ENCODE assay signal across 22 mouse cellular contexts in the genomic region with DNA sequence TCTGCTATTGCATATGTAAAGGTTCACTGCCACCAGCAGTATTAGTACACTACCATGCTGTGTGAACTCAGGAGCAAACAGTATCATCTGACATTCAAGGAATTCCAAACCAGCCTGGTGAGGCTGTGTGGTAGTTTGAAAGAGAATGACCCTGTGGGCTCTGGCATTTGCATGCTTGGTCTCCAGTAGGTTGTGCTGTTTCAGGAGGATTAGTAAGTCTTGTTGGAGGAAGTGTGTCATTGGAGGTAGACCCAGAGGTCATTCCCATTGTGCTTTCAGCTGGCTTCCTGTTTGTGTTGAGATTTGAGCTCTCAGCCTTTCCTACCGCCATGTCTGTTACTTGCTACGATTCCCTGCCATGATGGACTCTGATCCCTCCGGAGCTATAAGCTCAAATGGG.
A peak's percentile ranks its signal among the peaks of the same experiment; 100 is the strongest.
DNase-seq lines count a peak whose midpoint lies in the region; ATAC-seq and TF ChIP-seq lines count a peak whose summit lies in the region.
"Had no signal": no experiment of that assay in that cellular context is flagged by ENCODE, and none has a peak within 500 bp of the region (broad histone marks: within the 10 kb centered on the region; RNA-seq: fewer than 3 reads in every experiment).

No protein-coding gene starts in this region.

- TF ChIP-seq CTCF in intestine, postnatal 0 days (IDR thresholded peaks at IDR 0.05; ENCODE audit: low read depth), result peak; percentile 14; the same call in 1 of the 2 replicates
- peak; percentile 42 for TF ChIP-seq CTCF in lung, postnatal 0 days (IDR thresholded peaks at IDR 0.05)
- 0 out of 2 replicates have a peak, but pooled peaks have one; percentile 7 for TF ChIP-seq CTCF in stomach, postnatal 0 days (IDR thresholded peaks at IDR 0.05; ENCODE audit: low read depth)

- H3K27me3 ChIP-seq in intestine, postnatal 0 days (replicated peaks; ENCODE audit: control insufficient read depth, insufficient read depth, low read length), result no peaks in the 10 kb centered on the region
- H3K27me3 ChIP-seq in intestine, embryonic 15.5 days (replicated peaks), result no peaks in the 10 kb centered on the region
- H3K27me3 ChIP-seq in lung, postnatal 0 days (replicated peaks; ENCODE audit: insufficient read depth, low read length), result no peaks in the 10 kb centered on the region
- no peaks in the 10 kb centered on the region for H3K27me3 ChIP-seq in stomach, postnatal 0 days (ENCODE audit: control insufficient read depth, insufficient read depth, low read length)
- H3K27me3 ChIP-seq: embryonic facial prominence, embryonic 12.5 days; heart, embryonic 12.5 days; hindbrain, embryonic 15.5 days; Patski had no signal

- no peaks in the 10 kb centered on the region for H3K36me3 ChIP-seq in intestine, postnatal 0 days (ENCODE audit: control insufficient read depth, insufficient read depth)
- H3K36me3 ChIP-seq in intestine, embryonic 15.5 days, result no peaks in the 10 kb centered on the region
- H3K36me3 ChIP-seq in lung, postnatal 0 days (ENCODE audit: insufficient read depth, low read length), result no peaks in the 10 kb centered on the region
- no peaks in the 10 kb centered on the region for H3K36me3 ChIP-seq in stomach, postnatal 0 days (ENCODE audit: control insufficient read depth, insufficient read depth, low read length)
- H3K36me3 ChIP-seq: embryonic facial prominence, embryonic 12.5 days; forebrain, embryonic 15.5 days; heart, embryonic 12.5 days; hindbrain, embryonic 15.5 days had no signal

- DNase-seq in embryo, embryonic 10 days (ENCODE audit: low spot score), result peak; percentile 22
- no peak for DNase-seq in embryo, embryonic 10.5 days (ENCODE audit: low spot score)
- peak; percentile 11 for DNase-seq in lung, postnatal 0 days (ENCODE audit: low spot score)
- DNase-seq in lung, postnatal 10 days, result no peak
- no peak for DNase-seq in stomach, postnatal 0 days (ENCODE audit: low spot score)
- DNase-seq in spleen, postnatal 10 days (ENCODE audit: low spot score in 2 of 2), result no peak
- DNase-seq: adrenal gland, postnatal 10 days; B cell, adult 2 months; cerebellum, adult 11 months; cerebellum, adult 8-10 months; cerebellum, postnatal 14 days; gastrocnemius, postnatal 36 days; heart, adult 18-20 months; heart, postnatal 36 days had no signal

- 73% methylated on average over 3 of the region's 3 CpGs for WGBS in intestine, postnatal 0 days
- WGBS in intestine, embryonic 15.5 days, result 82% methylated on average over 3 of the region's 3 CpGs
- 81% methylated on average over 3 of the region's 3 CpGs for WGBS in lung, postnatal 0 days
- WGBS in stomach, postnatal 0 days, result 82% methylated on average over 3 of the region's 3 CpGs

- no peak overlapping the region for H3K4me2 ChIP-seq in intestine, postnatal 0 days (replicated peaks; ENCODE audit: low read depth)
- H3K4me2 ChIP-seq in intestine, embryonic 15.5 days (replicated peaks), result no peak overlapping the region
- no peak overlapping the region for H3K4me2 ChIP-seq in lung, postnatal 0 days (replicated peaks; ENCODE audit: low read depth, low read length)
- H3K4me2 ChIP-seq in stomach, postnatal 0 days (replicated peaks; ENCODE audit: low read depth), result no peak overlapping the region
- H3K4me2 ChIP-seq: embryonic facial prominence, embryonic 12.5 days; forebrain, embryonic 15.5 days; heart, embryonic 12.5 days; hindbrain, embryonic 15.5 days had no signal

- TF ChIP-seq EP300 in lung, postnatal 0 days (IDR thresholded peaks at IDR 0.05), result no peak
- TF ChIP-seq EP300 in stomach, postnatal 0 days (optimal IDR thresholded peaks at IDR 0.05), result no peak

- no peak overlapping the region for H3K27ac ChIP-seq in intestine, postnatal 0 days (ENCODE audit: low read depth, low read length)
- H3K27ac ChIP-seq in intestine, embryonic 15.5 days, result no peak overlapping the region
- H3K27ac ChIP-seq in lung, postnatal 0 days (ENCODE audit: low read length), result no peak overlapping the region
- H3K27ac ChIP-seq in stomach, postnatal 0 days (replicated peaks), result no peak overlapping the region
- H3K27ac ChIP-seq: embryonic facial prominence, embryonic 12.5 days; forebrain, embryonic 15.5 days; hindbrain, embryonic 15.5 days had no signal

- no peak overlapping the region for H3K4me3 ChIP-seq in intestine, postnatal 0 days (ENCODE audit: low read depth, low read length)
- H3K4me3 ChIP-seq in intestine, embryonic 15.5 days (replicated peaks), result no peak overlapping the region
- H3K4me3 ChIP-seq in lung, postnatal 0 days (ENCODE audit: low read depth, low read length), result no peak overlapping the region
- no peak overlapping the region for H3K4me3 ChIP-seq in stomach, postnatal 0 days (ENCODE audit: low read depth, low read length)
- H3K4me3 ChIP-seq: embryonic facial prominence, embryonic 12.5 days; forebrain, embryonic 15.5 days; heart, embryonic 12.5 days; hindbrain, embryonic 15.5 days had no signal

- no peaks in the 10 kb centered on the region for H3K4me1 ChIP-seq in intestine, postnatal 0 days (replicated peaks; ENCODE audit: control insufficient read depth, insufficient read depth, low read length)
- H3K4me1 ChIP-seq in intestine, embryonic 15.5 days (replicated peaks), result peaks cover 9% of the 10 kb centered on the region
- no peaks in the 10 kb centered on the region for H3K4me1 ChIP-seq in lung, postnatal 0 days (ENCODE audit: insufficient read depth, low read depth, low read length)
- H3K4me1 ChIP-seq in stomach, postnatal 0 days (replicated peaks; ENCODE audit: control insufficient read depth, insufficient read depth), result peaks cover 3% of the 10 kb centered on the region; the same call in 1 of the 2 replicates

- no peak overlapping the region for H3K9ac ChIP-seq in intestine, postnatal 0 days (ENCODE audit: low read depth, low read length)
- no peak overlapping the region for H3K9ac ChIP-seq in intestine, embryonic 15.5 days
- no peak overlapping the region for H3K9ac ChIP-seq in lung, postnatal 0 days (replicated peaks; ENCODE audit: low read depth)
- no peak overlapping the region for H3K9ac ChIP-seq in stomach, postnatal 0 days (ENCODE audit: low read length)
- H3K9ac ChIP-seq: embryonic facial prominence, embryonic 12.5 days; forebrain, embryonic 15.5 days; heart, embryonic 12.5 days; hindbrain, embryonic 15.5 days had no signal

- ATAC-seq in intestine, postnatal 0 days, result no peak
- ATAC-seq in intestine, embryonic 15.5 days, result no peak
- ATAC-seq in lung, postnatal 0 days, result no peak; the same call in 1 of the 2 replicates
- ATAC-seq in stomach, postnatal 0 days (ENCODE audit: low FRiP score, low TSS enrichment), result no peak
- ATAC-seq: CD4-positive, CD25-positive, alpha-beta regulatory T cell, adult 4 months; forebrain, embryonic 15.5 days; Patski had no signal

- no peaks in the 10 kb centered on the region for H3K9me3 ChIP-seq in intestine, postnatal 0 days (ENCODE audit: control insufficient read depth)
- H3K9me3 ChIP-seq in intestine, embryonic 15.5 days, result no peaks in the 10 kb centered on the region
- no peaks in the 10 kb centered on the region for H3K9me3 ChIP-seq in lung, postnatal 0 days (ENCODE audit: low read length)
- H3K9me3 ChIP-seq in stomach, postnatal 0 days (ENCODE audit: control insufficient read depth, low read length), result no peaks in the 10 kb centered on the region
- H3K9me3 ChIP-seq: embryonic facial prominence, embryonic 12.5 days; forebrain, embryonic 15.5 days; heart, embryonic 12.5 days; hindbrain, embryonic 15.5 days had no signal

Comparison
In these comparisons a context has a peak if more than half of its experiments do, and no peak if none do; other contexts are left out.
1. DNase-seq: peak in embryo, embryonic 10 days (single experiment) and lung, postnatal 0 days (single experiment); none in embryo, embryonic 10.5 days (single experiment), lung, postnatal 10 days (single experiment), stomach, postnatal 0 days (single experiment) and spleen, postnatal 10 days (0 of 2).
2. Peak in every context shown above with its lines, with median percentiles within 50 percentile points of each other: CTCF ChIP-seq.